Mouse (Mus musculus): ENCODE results near the gene Plxna1. TPM values are rescaled to one million over a fixed set of nuclear protein-coding genes. Genes with fewer than 3 reads are reported as not detected.
A peak's percentile ranks its signal among the peaks of the same experiment; 100 is the strongest.

The Plxna1 gene
- polyA plus RNA-seq, 1 experiment from 2014 or later = 7.7 TPM

DNA sequence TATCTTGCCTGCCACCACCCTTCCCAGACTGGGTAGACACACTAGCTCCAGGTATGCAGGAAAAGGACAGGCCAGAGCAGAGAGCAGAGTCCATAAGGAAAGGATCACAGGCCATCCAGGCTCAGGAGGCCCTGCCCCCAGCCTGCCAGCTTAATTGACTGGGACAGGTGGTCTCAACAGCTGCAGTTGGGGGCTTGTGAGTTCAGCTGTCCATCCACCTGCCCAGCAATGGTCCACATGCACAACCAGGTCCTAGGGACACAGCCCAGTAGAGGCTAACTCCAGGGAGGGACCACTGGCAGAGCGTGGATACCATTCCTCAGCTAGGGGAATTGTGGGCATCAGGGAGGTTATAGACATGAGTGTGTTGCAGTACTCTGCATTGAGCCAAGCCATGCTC lies 16.6 kb downstream of the Plxna1 start:
- peaks cover 16% of the 10 kb centered on the region for H3K4me1 ChIP-seq (replicated peaks; ENCODE audit: control insufficient read depth, insufficient read depth, low read length)
- H3K9me3 ChIP-seq (ENCODE audit: control insufficient read depth, low read length) = no peaks in the 10 kb centered on the region
- H3K27ac ChIP-seq (ENCODE audit: low read depth, low read length) = no peak overlapping the region
- no peaks in the 10 kb centered on the region for H3K27me3 ChIP-seq (replicated peaks; ENCODE audit: control insufficient read depth, insufficient read depth, low read length)
- DNase-seq (ENCODE audit: low spot score) (no peak), ATAC-seq (replicated peaks; ENCODE audit: low FRiP score) (no peak)
- no peak overlapping the region for H3K4me2 ChIP-seq
- H3K9ac ChIP-seq (ENCODE audit: low read depth, low read length) = no peak overlapping the region
- 96% methylated on average over 1 of the region's 1 CpGs for whole genome bisulfite sequencing
- no peak overlapping the region for H3K4me3 ChIP-seq (ENCODE audit: low read depth, low read length)
- H3K36me3 ChIP-seq (ENCODE audit: control insufficient read depth, insufficient read depth, low read length) = peaks cover 8% of the 10 kb centered on the region

- Histone ChIP-seq H3K27me3 (replicated peaks; ENCODE audit: control insufficient read depth, insufficient read depth, low read length) (no peaks in the 10 kb centered on the region), H3K4me2 (0 out of 2 replicates have a peak overlapping the region, but pooled peaks have one; percentile 21), H3K4me1 (replicated peaks; ENCODE audit: control insufficient read depth, insufficient read depth, low read length) (peaks cover 16% of the 10 kb centered on the region), H3K36me3 (ENCODE audit: control insufficient read depth, insufficient read depth, low read length) (peaks cover 8% of the 10 kb centered on the region), H3K4me3 (ENCODE audit: low read depth, low read length) (no peak overlapping the region), H3K27ac (ENCODE audit: low read depth, low read length) (0 out of 2 replicates have a peak overlapping the region, but pooled peaks have one; percentile 35), H3K9ac (ENCODE audit: low read depth, low read length) (no peak overlapping the region), H3K9me3 (ENCODE audit: control insufficient read depth, low read length) (no peaks in the 10 kb centered on the region)
- DNase-seq (ENCODE audit: low spot score) = no peak
- no peak for ATAC-seq (replicated peaks; ENCODE audit: low FRiP score)
- 62% methylated on average over 3 of the region's 3 CpGs for WGBS
Observed at GRCm38 (mm10) chr6:89345486-89345785, 17.0 kb downstream of the Plxna1 start.

GRCm38 (mm10) chr6:89344613-89345485 lies 17.6 kb downstream of the Plxna1 start:
- Histone ChIP-seq H3K4me2 (0 out of 2 replicates have a peak overlapping the region, but pooled peaks have one; percentile 21), H3K27ac (ENCODE audit: low read depth, low read length) (peak overlapping the region; percentile 63; the same call in 1 of the 2 replicates), H3K9me3 (ENCODE audit: control insufficient read depth, low read length) (no peaks in the 10 kb centered on the region), H3K27me3 (replicated peaks; ENCODE audit: control insufficient read depth, insufficient read depth, low read length) (no peaks in the 10 kb centered on the region), H3K4me3 (ENCODE audit: low read depth, low read length) (no peak overlapping the region), H3K36me3 (ENCODE audit: control insufficient read depth, insufficient read depth, low read length) (peaks cover 8% of the 10 kb centered on the region), H3K4me1 (replicated peaks; ENCODE audit: control insufficient read depth, insufficient read depth, low read length) (peaks cover 16% of the 10 kb centered on the region), H3K9ac (ENCODE audit: low read depth, low read length) (0 out of 2 replicates have a peak overlapping the region, but pooled peaks have one; percentile 7)
- no peak for DNase-seq (ENCODE audit: low spot score)
- WGBS = 42% methylated on average over 10 of the region's 10 CpGs
- ATAC-seq (replicated peaks; ENCODE audit: low FRiP score) = peak; percentile 68

DNA sequence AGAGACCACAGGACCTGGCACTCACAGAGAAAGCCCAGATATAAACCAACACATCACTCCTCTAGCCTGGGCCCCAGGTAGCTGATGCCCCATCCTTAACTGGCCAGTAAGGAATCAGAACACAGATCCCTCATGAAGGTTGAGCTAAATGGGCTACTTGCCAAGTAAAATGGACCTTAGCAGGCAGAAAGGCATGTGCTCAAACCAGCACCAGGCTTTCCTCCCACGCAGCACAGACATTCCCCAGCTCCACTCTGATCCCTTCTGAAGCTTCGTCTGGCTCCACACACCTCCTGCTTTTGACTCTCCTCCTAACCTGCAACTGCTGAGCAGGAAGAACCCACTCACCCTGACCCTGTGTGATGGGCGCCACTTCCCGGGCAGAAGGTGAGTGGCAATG lies 20.4 kb downstream of the Plxna1 start:
- no peak for ATAC-seq (replicated peaks; ENCODE audit: low FRiP score)
- Histone ChIP-seq H3K36me3 (ENCODE audit: control insufficient read depth, insufficient read depth, low read length) (peaks cover 7% of the 10 kb centered on the region), H3K9me3 (ENCODE audit: control insufficient read depth, low read length) (no peaks in the 10 kb centered on the region), H3K4me2 (no peak overlapping the region), H3K4me1 (replicated peaks; ENCODE audit: control insufficient read depth, insufficient read depth, low read length) (peaks cover 16% of the 10 kb centered on the region), H3K27ac (ENCODE audit: low read depth, low read length) (no peak overlapping the region), H3K4me3 (ENCODE audit: low read depth, low read length) (no peak overlapping the region), H3K27me3 (replicated peaks; ENCODE audit: control insufficient read depth, insufficient read depth, low read length) (no peaks in the 10 kb centered on the region), H3K9ac (ENCODE audit: low read depth, low read length) (no peak overlapping the region)
- DNase-seq (ENCODE audit: low spot score) = no peak
- 81% methylated on average over 4 of the region's 4 CpGs for WGBS

- no peak overlapping the region for H3K9ac ChIP-seq (ENCODE audit: low read depth, low read length)
Observed at GRCm38 (mm10) chr6:89339447-89339846, 23.0 kb downstream of the Plxna1 start.

DNA sequence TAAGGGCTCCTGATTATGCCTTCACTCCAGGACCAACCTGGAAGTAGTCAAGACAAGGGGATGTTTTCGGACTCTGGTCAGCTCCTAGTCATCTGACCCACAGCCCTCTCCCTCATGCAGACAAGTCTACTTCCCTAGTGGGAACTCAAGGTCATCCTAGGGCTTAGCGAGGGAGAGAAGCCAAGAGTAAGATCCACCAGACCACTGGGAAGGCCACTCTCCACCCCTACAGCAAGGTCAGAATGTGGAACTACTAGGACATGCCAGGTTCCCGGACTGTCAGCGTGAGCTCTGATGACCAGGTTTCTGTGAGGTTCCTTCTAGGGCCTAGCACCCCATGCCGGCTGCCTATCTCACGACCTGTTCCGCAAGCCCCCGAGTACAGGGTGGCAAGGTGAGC lies 23.7 kb downstream of the Plxna1 start:
- ATAC-seq (replicated peaks; ENCODE audit: low FRiP score) (no peak), DNase-seq (ENCODE audit: low spot score) (no peak)
- H3K9ac ChIP-seq (ENCODE audit: low read depth, low read length) = no peak overlapping the region
- no peak overlapping the region for H3K27ac ChIP-seq (ENCODE audit: low read depth, low read length)
- no peaks in the 10 kb centered on the region for H3K27me3 ChIP-seq (replicated peaks; ENCODE audit: control insufficient read depth, insufficient read depth, low read length)
- 95% methylated on average over 8 of the region's 8 CpGs for WGBS
- peaks cover 19% of the 10 kb centered on the region for H3K36me3 ChIP-seq (ENCODE audit: control insufficient read depth, insufficient read depth, low read length)
- H3K4me1 ChIP-seq (replicated peaks; ENCODE audit: control insufficient read depth, insufficient read depth, low read length) = no peaks in the 10 kb centered on the region
- H3K9me3 ChIP-seq (ENCODE audit: control insufficient read depth, low read length) = no peaks in the 10 kb centered on the region
- H3K4me2 ChIP-seq = no peak overlapping the region
- no peak overlapping the region for H3K4me3 ChIP-seq (ENCODE audit: low read depth, low read length)

More at GRCm38 (mm10) chr6:89339447-89339846, 23.0 kb downstream of the Plxna1 start:
- ATAC-seq (replicated peaks; ENCODE audit: low FRiP score) (no peak), DNase-seq (ENCODE audit: low spot score) (no peak)
- Histone ChIP-seq H3K27ac (ENCODE audit: low read depth, low read length) (no peak overlapping the region), H3K36me3 (ENCODE audit: control insufficient read depth, insufficient read depth, low read length) (peaks cover 15% of the 10 kb centered on the region), H3K27me3 (replicated peaks; ENCODE audit: control insufficient read depth, insufficient read depth, low read length) (no peaks in the 10 kb centered on the region), H3K4me1 (replicated peaks; ENCODE audit: control insufficient read depth, insufficient read depth, low read length) (peaks cover 2% of the 10 kb centered on the region; the same call in 1 of the 2 replicates), H3K4me2 (no peak overlapping the region), H3K9me3 (ENCODE audit: control insufficient read depth, low read length) (no peaks in the 10 kb centered on the region), H3K4me3 (ENCODE audit: low read depth, low read length) (no peak overlapping the region)
- WGBS = 81% methylated on average over 2 of the region's 2 CpGs

DNA sequence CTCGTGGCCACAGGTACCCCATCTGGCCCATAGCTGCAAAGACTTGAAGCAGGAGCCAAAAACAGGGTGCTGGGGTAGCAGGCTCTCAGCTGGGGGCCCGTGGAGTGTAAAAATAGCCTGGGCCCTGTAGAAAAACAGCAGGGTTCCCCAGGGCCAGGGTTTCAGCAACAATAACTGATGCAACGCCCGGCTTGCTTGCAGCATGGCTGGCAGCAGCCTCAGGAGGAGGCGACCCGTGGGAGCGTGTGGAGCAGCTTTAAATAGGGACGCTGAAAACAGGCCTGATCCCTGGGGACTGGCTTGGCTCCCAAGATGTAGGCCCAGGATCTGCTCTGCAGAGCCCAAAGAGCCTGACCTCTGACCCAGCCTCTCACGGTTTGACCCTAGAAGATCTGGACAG lies 24.8 kb downstream of the Plxna1 start:
- H3K9ac ChIP-seq (ENCODE audit: low read depth, low read length) = no peak overlapping the region
- no peak overlapping the region for H3K27ac ChIP-seq (ENCODE audit: low read depth, low read length)
- WGBS = 89% methylated on average over 9 of the region's 9 CpGs
- H3K36me3 ChIP-seq (ENCODE audit: control insufficient read depth, insufficient read depth, low read length) = peaks cover 24% of the 10 kb centered on the region
- H3K4me1 ChIP-seq (replicated peaks; ENCODE audit: control insufficient read depth, insufficient read depth, low read length) = no peaks in the 10 kb centered on the region
- no peak overlapping the region for H3K4me3 ChIP-seq (ENCODE audit: low read depth, low read length)
- no peaks in the 10 kb centered on the region for H3K27me3 ChIP-seq (replicated peaks; ENCODE audit: control insufficient read depth, insufficient read depth, low read length)
- no peak for ATAC-seq (replicated peaks; ENCODE audit: low FRiP score)
- no peaks in the 10 kb centered on the region for H3K9me3 ChIP-seq (ENCODE audit: control insufficient read depth, low read length)
- H3K4me2 ChIP-seq = no peak overlapping the region
- DNase-seq (ENCODE audit: low spot score) = no peak

DNA sequence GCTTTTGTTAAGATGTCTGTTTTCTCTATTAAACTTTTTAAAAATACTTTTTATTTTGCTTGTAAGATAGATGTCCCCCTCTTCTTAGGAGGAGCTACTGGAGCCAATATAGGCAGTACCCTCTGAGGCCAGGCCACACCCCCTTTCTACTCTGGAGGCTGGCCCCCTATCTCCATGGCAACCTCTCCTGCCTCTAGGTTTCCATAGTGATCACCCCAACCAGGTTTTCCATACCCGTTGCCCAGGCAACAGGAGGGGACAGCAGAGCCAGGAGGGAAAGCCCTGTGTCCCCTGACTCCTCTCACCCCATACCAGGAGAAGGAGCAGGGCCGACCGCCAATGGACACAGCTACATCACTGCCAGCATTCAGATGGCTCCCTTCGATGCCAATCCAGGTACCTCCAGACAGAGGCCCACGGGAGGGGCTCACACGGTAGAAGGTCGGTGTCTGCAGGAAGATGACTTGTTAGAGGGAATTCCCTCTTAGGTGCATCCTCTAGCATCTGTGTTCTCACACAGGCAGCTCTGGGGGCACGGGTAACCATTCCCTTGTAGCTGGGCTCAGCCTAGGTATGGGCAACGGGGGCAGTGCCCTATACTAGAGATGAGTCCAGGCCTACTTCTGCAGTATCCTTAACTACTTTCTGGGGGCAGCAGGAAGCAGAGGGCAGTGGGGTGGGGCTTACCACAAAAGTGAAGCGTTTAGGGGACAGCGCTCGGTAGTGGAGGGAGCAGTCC lies 28.3 kb downstream of the Plxna1 start:
- Histone ChIP-seq H3K4me3 (ENCODE audit: low read depth, low read length) (no peak overlapping the region), H3K4me1 (replicated peaks; ENCODE audit: control insufficient read depth, insufficient read depth, low read length) (no peaks in the 10 kb centered on the region), H3K36me3 (ENCODE audit: control insufficient read depth, insufficient read depth, low read length) (peaks cover 34% of the 10 kb centered on the region), H3K27me3 (replicated peaks; ENCODE audit: control insufficient read depth, insufficient read depth, low read length) (no peaks in the 10 kb centered on the region), H3K27ac (ENCODE audit: low read depth, low read length) (no peak overlapping the region), H3K9me3 (ENCODE audit: control insufficient read depth, low read length) (no peaks in the 10 kb centered on the region), H3K9ac (ENCODE audit: low read depth, low read length) (no peak overlapping the region), H3K4me2 (no peak overlapping the region)
- DNase-seq (ENCODE audit: low spot score) = no peak
- 90% methylated on average over 12 of the region's 12 CpGs for WGBS
- no peak for ATAC-seq (replicated peaks; ENCODE audit: low FRiP score)
